ENCODE assay signal across 8 mouse cellular contexts in the genomic region with DNA sequence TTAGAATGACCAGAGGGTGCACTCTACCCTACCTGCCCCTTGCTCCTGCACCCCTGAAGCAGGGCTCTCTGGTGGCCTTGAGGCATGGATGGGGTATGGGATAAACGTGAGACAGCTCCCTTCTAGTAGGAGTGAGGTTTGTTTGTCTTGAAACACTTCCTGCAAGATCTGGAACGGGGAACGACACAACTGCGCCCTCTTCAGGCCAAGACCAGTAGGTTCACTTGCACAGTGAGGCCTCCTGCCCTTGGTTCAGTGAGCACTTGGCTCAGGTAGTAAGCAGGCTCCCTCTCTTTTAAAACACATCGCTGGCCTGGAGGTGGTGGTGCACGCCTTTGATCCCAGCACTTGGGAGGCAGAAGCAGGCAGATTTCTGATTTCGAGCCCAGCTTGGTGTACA.
A peak's percentile ranks its signal among the peaks of the same experiment; 100 is the strongest.
DNase-seq lines count a peak whose midpoint lies in the region; ATAC-seq lines count a peak whose summit lies in the region.

No protein-coding gene starts in this region.

- peak; percentile 93 for DNase-seq in ZHBTc4 (ENCODE audit: low read depth, low spot score)
- peak; percentile 14 for DNase-seq in c-Kit-positive CD71-positive TER-119-positive erythroid progenitor cells, embryonic 14.5 days (ENCODE audit: low spot score)
- DNase-seq in kidney, postnatal 25 days, result peak; percentile 34 to 52
- peak; percentile 43 for DNase-seq in lung, postnatal 10 days
- peak; percentile 8 for DNase-seq in skeletal muscle tissue, adult 2 months (ENCODE audit: low read depth, low spot score)
- peak; percentile 55 for DNase-seq in thymus, postnatal 4 days

- ATAC-seq in CD4-positive, CD25-positive, alpha-beta regulatory T cell, adult 4 months, result peak; percentile 77
- ATAC-seq in granulocyte monocyte progenitor cell, adult 5-6 weeks (replicated peaks; ENCODE audit: poor library complexity, severe bottlenecking), result peak; percentile 67; the same call in 1 of the 2 replicates

Comparison
In these comparisons a context has a peak if more than half of its experiments do, and no peak if none do; other contexts are left out.
1. Peak in every context shown above with its lines: DNase-seq and ATAC-seq.
2. DNase-seq: peak in every context shown above with its lines; median percentile 93 in ZHBTc4; 55 in thymus, postnatal 4 days; 43 in kidney, postnatal 25 days; 43 in lung, postnatal 10 days; 14 in c-Kit-positive CD71-positive TER-119-positive erythroid progenitor cells, embryonic 14.5 days; 8 in skeletal muscle tissue, adult 2 months.